8 mouse cellular contexts compared by ENCODE assay signal in the genomic region with DNA sequence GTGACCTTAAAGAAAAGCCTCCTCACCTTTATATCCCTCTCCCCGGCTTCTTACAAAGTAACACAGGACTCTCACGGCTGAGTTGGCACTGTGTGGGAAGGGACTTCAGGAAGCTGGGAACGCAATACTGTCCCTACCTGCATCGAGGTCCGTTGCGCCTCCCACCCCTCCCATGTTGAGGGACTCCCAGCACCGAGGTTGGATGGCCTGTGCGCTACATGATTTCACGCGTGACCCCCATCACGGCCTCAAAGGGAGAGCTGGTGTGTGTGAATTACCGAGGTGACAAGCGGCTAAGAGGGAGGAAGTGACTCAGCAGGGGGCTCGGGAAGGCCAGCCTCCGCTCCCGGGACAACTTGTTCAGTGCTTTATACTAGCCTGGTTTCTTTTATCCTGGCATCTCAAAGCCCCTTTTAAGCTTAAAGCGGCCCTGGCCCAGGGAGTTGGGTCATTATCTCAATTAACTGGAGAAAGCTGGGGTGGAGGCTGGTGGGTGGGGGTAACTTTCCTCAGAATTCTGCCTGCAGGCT. TPM values are rescaled to one million over a fixed set of nuclear protein-coding genes. Genes with fewer than 3 reads are reported as not detected.
DNase-seq lines count a peak whose midpoint lies in the region; ATAC-seq lines count a peak whose summit lies in the region.
"Had no signal": no experiment of that assay in that cellular context is flagged by ENCODE, and none has a peak within 500 bp of the region (broad histone marks: within the 10 kb centered on the region; RNA-seq: fewer than 3 reads in every experiment).

No protein-coding gene starts in this region.

- H3K27me3 ChIP-seq in forebrain, embryonic 16.5 days (replicated peaks; ENCODE audit: control insufficient read depth, insufficient read depth, low read length): peaks cover 12% of the 10 kb centered on the region; the same call in 1 of the 2 replicates
- H3K27me3 ChIP-seq in midbrain, embryonic 12.5 days: peaks cover 60% of the 10 kb centered on the region

- no peaks in the 10 kb centered on the region for H3K36me3 ChIP-seq in forebrain, embryonic 16.5 days (ENCODE audit: control insufficient read depth, insufficient read depth)
- no peaks in the 10 kb centered on the region for H3K36me3 ChIP-seq in midbrain, embryonic 12.5 days

- 2% methylated on average over 17 of the region's 17 CpGs for WGBS in forebrain, embryonic 16.5 days
- WGBS in midbrain, embryonic 12.5 days: 2% methylated on average over 17 of the region's 17 CpGs

- peak; percentile 23 to 41 for DNase-seq in right cerebral cortex, adult 2 months (ENCODE audit: low spot score in 2 of 2)
- DNase-seq in right cerebral cortex, postnatal 25 days: no peak
- DNase-seq in kidney, postnatal 14 days: peak; percentile 37
- no peak for DNase-seq in adrenal gland, postnatal 36 days
- DNase-seq in cerebellum, adult 18-20 months: no peak

- H3K9ac ChIP-seq in forebrain, embryonic 16.5 days (replicated peaks; ENCODE audit: low read depth, low read length): 0 out of 2 replicates have a peak overlapping the region, but pooled peaks have one; percentile 6
- no peak overlapping the region for H3K9ac ChIP-seq in midbrain, embryonic 12.5 days (replicated peaks)

- H3K27ac ChIP-seq in forebrain, embryonic 16.5 days (ENCODE audit: low read length): no peak overlapping the region
- no peak overlapping the region for H3K27ac ChIP-seq in midbrain, embryonic 12.5 days (replicated peaks)

- ATAC-seq in forebrain, embryonic 16.5 days: peak; percentile 49
- ATAC-seq in midbrain, embryonic 12.5 days (ENCODE audit: low FRiP score, low read depth): no peak

- H3K4me1 ChIP-seq in forebrain, embryonic 16.5 days (replicated peaks; ENCODE audit: control insufficient read depth, insufficient read depth, low read length): peaks cover 15% of the 10 kb centered on the region
- H3K4me1 ChIP-seq in midbrain, embryonic 12.5 days: peaks cover 36% of the 10 kb centered on the region

- no peaks in the 10 kb centered on the region for H3K9me3 ChIP-seq in forebrain, embryonic 16.5 days (ENCODE audit: control insufficient read depth, low read length)
- H3K9me3 ChIP-seq in midbrain, embryonic 12.5 days: no peaks in the 10 kb centered on the region

- peak overlapping the region; percentile 44 for H3K4me2 ChIP-seq in forebrain, embryonic 16.5 days (ENCODE audit: low read length)
- peak overlapping the region; percentile 46 for H3K4me2 ChIP-seq in midbrain, embryonic 12.5 days (replicated peaks)

- peak overlapping the region; percentile 15; the same call in 1 of the 2 replicates for H3K4me3 ChIP-seq in forebrain, embryonic 16.5 days (replicated peaks; ENCODE audit: low read length)
- peak overlapping the region; percentile 19 for H3K4me3 ChIP-seq in midbrain, embryonic 12.5 days

RNA-seq across cellular contexts. Expression of a gene that starts 31.1 kb away (rescaled TPM):
- polyA plus RNA-seq in forebrain, embryonic 16.5 days (2015; fragmentation: Nextera tagmentation; extraction: Ambion mirVana): 5.7 and 10.5 TPM in 2 replicates
- polyA plus RNA-seq in midbrain, embryonic 12.5 days (2016; fragmentation: Nextera tagmentation; extraction: Ambion mirVana): 18.3 and 30.9 TPM in 2 replicates
- 10 to 100 TPM; 12.8 to 34.7 TPM for total RNA-seq in adrenal gland, postnatal 36 days (2021)

RNA-seq across cellular contexts. Expression of a gene that starts 39.9 kb away (rescaled TPM):
- polyA plus RNA-seq in forebrain, embryonic 16.5 days (2015; fragmentation: Nextera tagmentation; extraction: Ambion mirVana): 0.17 TPM in 1 of 2 replicates, not detected in the other
- polyA plus RNA-seq in midbrain, embryonic 12.5 days (2016; fragmentation: Nextera tagmentation; extraction: Ambion mirVana): 0.69 and 1.6 TPM in 2 replicates
- total RNA-seq in adrenal gland, postnatal 36 days (2021): under 1 TPM; 0.10 to 0.30 TPM
- total RNA-seq: liver, adult 2 months had no signal
- polyA plus RNA-seq: liver, adult 2 months had no signal

Comparison
In these comparisons a context has a peak if more than half of its experiments do, and no peak if none do; other contexts are left out.
1. DNase-seq: peak in right cerebral cortex, adult 2 months (2 of 2) and kidney, postnatal 14 days (single experiment); none in right cerebral cortex, postnatal 25 days (single experiment), adrenal gland, postnatal 36 days (0 of 2) and cerebellum, adult 18-20 months (0 of 2).